Mouse (Mus musculus) erythroblast, adult 5-6 weeks (primary cell): ENCODE measurements around the gene Bbs1. TPM values are rescaled to one million over a fixed set of nuclear protein-coding genes. Genes with fewer than 3 reads are reported as not detected.
"Not testable (repeated sequence)": the region's sequence is repeated elsewhere in the genome, so short reads cannot be mapped to it uniquely, and the experiment has no call there.

Source experiments
- ATAC-seq: replicated peaks from 2 replicates; pipeline ENCODE4 v1.8.0; 2016; ENCODE audit warnings: moderate number of reproducible peaks, mild to moderate bottlenecking, moderate TSS enrichment, inconsistent platforms; ENCODE audit not compliant: poor library complexity, low FRiP score, severe bottlenecking
- total RNA-seq, 2 experiments: library from RNA; stranded (forward) in 1 of 2; stranded (reverse) in 1 of 2; fragments of 150-400 nt in 1 of 2; fragments of 200-764, 138-1000 nt in 1 of 2; gene quantifications; 2 replicates each; pipeline versions ENCODE4 v1.2.3 to v1.2.4; 2015 to 2017; ENCODE audit warnings: low replicate concordance in 2 of 2

The Bbs1 gene
- total RNA-seq (2015; ENCODE audit: low replicate concordance) (0.84 and 1.5 TPM in 2 replicates), total RNA-seq (2017; ENCODE audit: low replicate concordance) (0.42 and 1.2 TPM in 2 replicates)

GRCm38 (mm10) chr19:4905979-4906794, at the start of gene Bbs1:
TSS of gene Bbs1 (minus strand) at chr19:4906628.
- ATAC-seq, result peak; percentile 90

GRCm38 (mm10) chr19:4948641-4949040, 42.2 kb upstream of the Bbs1 start:
- not testable (repeated sequence) for ATAC-seq

GRCm38 (mm10) chr19:4945540-4945939, 39.1 kb upstream of the Bbs1 start:
- ATAC-seq, result no peak

- ATAC-seq, result 0 out of 2 replicates have a peak, but pooled peaks have one; percentile 9
Observed at GRCm38 (mm10) chr19:4943253-4943588, 36.8 kb upstream of the Bbs1 start.

- peak; percentile 53 for ATAC-seq
Observed at GRCm38 (mm10) chr19:4942551-4943252, 36.3 kb upstream of the Bbs1 start, which contains the start of gene Peli3. TSS of gene Peli3 (minus strand) at chr19:4943127.

- ATAC-seq, result no peak
Observed at GRCm38 (mm10) chr19:4937444-4938310, 31.2 kb upstream of the Bbs1 start.

- ATAC-seq, result no peak
Observed at GRCm38 (mm10) chr19:4936896-4937295, 30.5 kb upstream of the Bbs1 start.

- ATAC-seq, result no peak
Observed at GRCm38 (mm10) chr19:4928781-4929180, 22.4 kb upstream of the Bbs1 start.

GRCm38 (mm10) chr19:4927904-4928531, 21.6 kb upstream of the Bbs1 start, which contains the start of gene Dpp3:
TSS of gene Dpp3 (minus strand) at chr19:4928287.
- ATAC-seq, result peak; percentile 98

- ATAC-seq, result no peak
Observed at GRCm38 (mm10) chr19:4925121-4925860, 18.9 kb upstream of the Bbs1 start.

- no peak for ATAC-seq
Observed at GRCm38 (mm10) chr19:4919652-4920051, 13.2 kb upstream of the Bbs1 start.

GRCm38 (mm10) chr19:4916827-4917226, 10.4 kb upstream of the Bbs1 start:
- no peak for ATAC-seq

- no peak for ATAC-seq
Observed at GRCm38 (mm10) chr19:4915924-4916603, 9.6 kb upstream of the Bbs1 start.

- no peak for ATAC-seq
Observed at GRCm38 (mm10) chr19:4909376-4909775, 2.9 kb upstream of the Bbs1 start.

- peak; percentile 61 for ATAC-seq
Observed at GRCm38 (mm10) chr19:4908107-4908506, 1.7 kb upstream of the Bbs1 start.

GRCm38 (mm10) chr19:4899888-4900287, 6.5 kb downstream of the Bbs1 start:
- no peak for ATAC-seq

- ATAC-seq, result no peak
Observed at GRCm38 (mm10) chr19:4898972-4899371, 7.5 kb downstream of the Bbs1 start.

GRCm38 (mm10) chr19:4896780-4897520, 9.5 kb downstream of the Bbs1 start:
- ATAC-seq, result no peak
